ENCODE assay signal across 8 mouse cellular contexts in genomic region chr17:29339170-29339768, GRCm38 (mm10). TPM values are rescaled to one million over a fixed set of nuclear protein-coding genes. Genes with fewer than 3 reads are reported as not detected.
DNase-seq lines count a peak whose midpoint lies in the region; ATAC-seq and TF ChIP-seq lines count a peak whose summit lies in the region.

No protein-coding gene starts in this region.

- H3K27me3 ChIP-seq in cerebellum, adult 2 months (ENCODE audit: control insufficient read depth, insufficient read depth, low read length), result no peaks in the 10 kb centered on the region
- H3K27me3 ChIP-seq in midbrain, embryonic 13.5 days, result no peaks in the 10 kb centered on the region
- no peaks in the 10 kb centered on the region for H3K27me3 ChIP-seq in midbrain, embryonic 10.5 days (ENCODE audit: low read depth, poor library complexity, severe bottlenecking)
- H3K27me3 ChIP-seq in kidney, embryonic 14.5 days (ENCODE audit: control insufficient read depth, insufficient read depth, low read length), result no peaks in the 10 kb centered on the region
- no peaks in the 10 kb centered on the region for H3K27me3 ChIP-seq in stomach, embryonic 14.5 days (ENCODE audit: control insufficient read depth, insufficient read depth, low read length)

- no peaks in the 10 kb centered on the region for H3K9me3 ChIP-seq in midbrain, embryonic 13.5 days
- H3K9me3 ChIP-seq in midbrain, embryonic 10.5 days (replicated peaks), result no peaks in the 10 kb centered on the region
- no peaks in the 10 kb centered on the region for H3K9me3 ChIP-seq in kidney, embryonic 14.5 days (ENCODE audit: control insufficient read depth, low read length)
- H3K9me3 ChIP-seq in stomach, embryonic 14.5 days (ENCODE audit: control insufficient read depth, low read depth, low read length), result no peaks in the 10 kb centered on the region

- TF ChIP-seq CTCF in cerebellum, adult 2 months (IDR thresholded peaks at IDR 0.05; ENCODE audit: borderline replicate concordance, insufficient read depth, low read depth, low read length), result no peak

- 10% methylated on average over 11 of the region's 11 CpGs for WGBS in cerebellum, adult 2 months
- WGBS in midbrain, embryonic 13.5 days, result 92% methylated on average over 11 of the region's 11 CpGs
- 92% methylated on average over 11 of the region's 11 CpGs for WGBS in midbrain, embryonic 10.5 days
- 78% methylated on average over 11 of the region's 11 CpGs for WGBS in kidney, embryonic 14.5 days
- WGBS in stomach, embryonic 14.5 days, result 84% methylated on average over 11 of the region's 11 CpGs

- H3K36me3 ChIP-seq in midbrain, embryonic 13.5 days, result peaks cover 85% of the 10 kb centered on the region
- peaks cover 94% of the 10 kb centered on the region for H3K36me3 ChIP-seq in midbrain, embryonic 10.5 days
- H3K36me3 ChIP-seq in kidney, embryonic 14.5 days (ENCODE audit: control insufficient read depth, insufficient read depth, low read length), result peaks cover 76% of the 10 kb centered on the region
- peaks cover 68% of the 10 kb centered on the region for H3K36me3 ChIP-seq in stomach, embryonic 14.5 days (ENCODE audit: control insufficient read depth, insufficient read depth, low read length)

- no peak overlapping the region for H3K4me2 ChIP-seq in midbrain, embryonic 13.5 days (replicated peaks)
- H3K4me2 ChIP-seq in kidney, embryonic 14.5 days (replicated peaks; ENCODE audit: low read depth, low read length), result no peak overlapping the region
- H3K4me2 ChIP-seq in stomach, embryonic 14.5 days (replicated peaks; ENCODE audit: low read depth, low read length), result no peak overlapping the region

- 0 out of 2 replicates have a peak overlapping the region, but pooled peaks have one; percentile 14 for H3K9ac ChIP-seq in midbrain, embryonic 13.5 days (replicated peaks)
- H3K9ac ChIP-seq in kidney, embryonic 14.5 days (ENCODE audit: low read depth, low read length), result no peak overlapping the region
- H3K9ac ChIP-seq in stomach, embryonic 14.5 days (replicated peaks; ENCODE audit: low read depth, low read length), result no peak overlapping the region

- no peak for TF ChIP-seq POLR2A in cerebellum, adult 2 months (IDR thresholded peaks at IDR 0.05; ENCODE audit: borderline replicate concordance, insufficient read depth, low read length)

- peak; percentile 50 to 56 for DNase-seq in cerebellum, adult 2 months
- DNase-seq in cerebellum, adult 11-12 months, result no peak
- DNase-seq in midbrain, embryonic 10.5 days (ENCODE audit: low spot score), result no peak
- no peak for DNase-seq in right cerebral cortex, postnatal 36 days (ENCODE audit: low spot score in 2 of 2)

- ATAC-seq in midbrain, embryonic 13.5 days, result no peak
- no peak for ATAC-seq in kidney, embryonic 14.5 days (ENCODE audit: low FRiP score, low TSS enrichment)
- ATAC-seq in stomach, embryonic 14.5 days (ENCODE audit: insufficient number of reproducible peaks, insufficient read depth, low FRiP score, low read depth), result no peak
- no peak for ATAC-seq in megakaryocyte, adult 5-6 weeks (ENCODE audit: poor library complexity, severe bottlenecking)

- H3K27ac ChIP-seq in cerebellum, adult 2 months (ENCODE audit: insufficient read depth, low read length), result no peak overlapping the region
- peak overlapping the region; percentile 35; the same call in 1 of the 2 replicates for H3K27ac ChIP-seq in midbrain, embryonic 13.5 days
- no peak overlapping the region; the same call in 1 of the 2 replicates for H3K27ac ChIP-seq in midbrain, embryonic 10.5 days (replicated peaks)
- H3K27ac ChIP-seq in kidney, embryonic 14.5 days (ENCODE audit: low read depth, low read length), result peak overlapping the region; percentile 59; the same call in 1 of the 2 replicates
- 0 out of 2 replicates have a peak overlapping the region, but pooled peaks have one; percentile 52 for H3K27ac ChIP-seq in stomach, embryonic 14.5 days (ENCODE audit: low read length)

- peaks cover 43% of the 10 kb centered on the region for H3K4me1 ChIP-seq in cerebellum, adult 2 months (ENCODE audit: control insufficient read depth, insufficient read depth, low read length)
- peaks cover 34% of the 10 kb centered on the region for H3K4me1 ChIP-seq in midbrain, embryonic 13.5 days (replicated peaks)
- H3K4me1 ChIP-seq in midbrain, embryonic 10.5 days, result peaks cover 30% of the 10 kb centered on the region
- H3K4me1 ChIP-seq in kidney, embryonic 14.5 days (ENCODE audit: control insufficient read depth, insufficient read depth, low read length), result peaks cover 20% of the 10 kb centered on the region
- peaks cover 22% of the 10 kb centered on the region for H3K4me1 ChIP-seq in stomach, embryonic 14.5 days (ENCODE audit: control insufficient read depth, insufficient read depth, low read length)

- no peak overlapping the region for H3K4me3 ChIP-seq in cerebellum, adult 2 months (replicated peaks; ENCODE audit: insufficient read depth, low read depth, low read length)
- H3K4me3 ChIP-seq in midbrain, embryonic 13.5 days (replicated peaks), result no peak overlapping the region
- no peak overlapping the region for H3K4me3 ChIP-seq in midbrain, embryonic 10.5 days
- no peak overlapping the region for H3K4me3 ChIP-seq in kidney, embryonic 14.5 days (ENCODE audit: low read length)
- no peak overlapping the region for H3K4me3 ChIP-seq in stomach, embryonic 14.5 days (ENCODE audit: low read depth, low read length)

RNA-seq across cellular contexts. Expression of gene Mtch1, which starts 8.5 kb away (rescaled TPM):
- polyA plus RNA-seq in cerebellum, adult 2 months (2012; rRNA removed), result 447 and 479 TPM in 2 replicates
- polyA plus RNA-seq in midbrain, embryonic 13.5 days (2015; fragmentation: Nextera tagmentation; extraction: Ambion mirVana), result 398 and 461 TPM in 2 replicates
- 277 and 318 TPM in 2 replicates for polyA plus RNA-seq in midbrain, embryonic 10.5 days (2016; fragmentation: Nextera tagmentation; extraction: Ambion mirVana)
- 297 and 364 TPM in 2 replicates for polyA plus RNA-seq in kidney, embryonic 14.5 days (2014; fragmentation: Nextera tagmentation; extraction: Ambion mirVana)
- 287 and 333 TPM in 2 replicates for polyA plus RNA-seq in stomach, embryonic 14.5 days (2014; fragmentation: Nextera tagmentation; extraction: Ambion mirVana)
- total RNA-seq in megakaryocyte, adult 5-6 weeks (2015), result 111 and 128 TPM in 2 replicates
- total RNA-seq in megakaryocyte, adult 5-6 weeks (2017), result 84.1 and 107 TPM in 2 replicates

RNA-seq across cellular contexts. Expression of gene Fgd2, which starts 21.4 kb away (rescaled TPM):
- polyA plus RNA-seq in cerebellum, adult 2 months (2012; rRNA removed), result 5.5 and 5.9 TPM in 2 replicates
- polyA plus RNA-seq in midbrain, embryonic 13.5 days (2015; fragmentation: Nextera tagmentation; extraction: Ambion mirVana), result 3.2 and 3.3 TPM in 2 replicates
- polyA plus RNA-seq in midbrain, embryonic 10.5 days (2016; fragmentation: Nextera tagmentation; extraction: Ambion mirVana), result 3.8 and 4.1 TPM in 2 replicates
- 9.5 and 9.6 TPM in 2 replicates for polyA plus RNA-seq in kidney, embryonic 14.5 days (2014; fragmentation: Nextera tagmentation; extraction: Ambion mirVana)
- polyA plus RNA-seq in stomach, embryonic 14.5 days (2014; fragmentation: Nextera tagmentation; extraction: Ambion mirVana), result 8.4 and 11.5 TPM in 2 replicates
- 44.8 and 47.7 TPM in 2 replicates for total RNA-seq in megakaryocyte, adult 5-6 weeks (2015)
- 45.5 and 48.0 TPM in 2 replicates for total RNA-seq in megakaryocyte, adult 5-6 weeks (2017)

RNA-seq across cellular contexts. Expression of gene Pi16, which starts 21.8 kb away (rescaled TPM):
- 0.75 and 1.0 TPM in 2 replicates for polyA plus RNA-seq in cerebellum, adult 2 months (2012; rRNA removed)
- 1.9 and 2.2 TPM in 2 replicates for polyA plus RNA-seq in midbrain, embryonic 13.5 days (2015; fragmentation: Nextera tagmentation; extraction: Ambion mirVana)
- polyA plus RNA-seq in midbrain, embryonic 10.5 days (2016; fragmentation: Nextera tagmentation; extraction: Ambion mirVana), result 0.75 and 0.82 TPM in 2 replicates
- 0.32 and 0.90 TPM in 2 replicates for polyA plus RNA-seq in kidney, embryonic 14.5 days (2014; fragmentation: Nextera tagmentation; extraction: Ambion mirVana)
- 0.13 and 0.41 TPM in 2 replicates for polyA plus RNA-seq in stomach, embryonic 14.5 days (2014; fragmentation: Nextera tagmentation; extraction: Ambion mirVana)
- total RNA-seq in megakaryocyte, adult 5-6 weeks (2015), result 32.6 and 44.2 TPM in 2 replicates
- total RNA-seq in megakaryocyte, adult 5-6 weeks (2017), result 59.2 and 64.7 TPM in 2 replicates

Comparison
In these comparisons a context has a peak if more than half of its experiments do, and no peak if none do; other contexts are left out.
1. DNase-seq: peak in cerebellum, adult 2 months (2 of 2); none in cerebellum, adult 11-12 months (single experiment), midbrain, embryonic 10.5 days (single experiment) and right cerebral cortex, postnatal 36 days (0 of 2).
2. H3K27ac ChIP-seq: peak in midbrain, embryonic 13.5 days (single experiment), kidney, embryonic 14.5 days (single experiment) and stomach, embryonic 14.5 days (single experiment); none in cerebellum, adult 2 months (single experiment) and midbrain, embryonic 10.5 days (single experiment).